In the genomic region with DNA sequence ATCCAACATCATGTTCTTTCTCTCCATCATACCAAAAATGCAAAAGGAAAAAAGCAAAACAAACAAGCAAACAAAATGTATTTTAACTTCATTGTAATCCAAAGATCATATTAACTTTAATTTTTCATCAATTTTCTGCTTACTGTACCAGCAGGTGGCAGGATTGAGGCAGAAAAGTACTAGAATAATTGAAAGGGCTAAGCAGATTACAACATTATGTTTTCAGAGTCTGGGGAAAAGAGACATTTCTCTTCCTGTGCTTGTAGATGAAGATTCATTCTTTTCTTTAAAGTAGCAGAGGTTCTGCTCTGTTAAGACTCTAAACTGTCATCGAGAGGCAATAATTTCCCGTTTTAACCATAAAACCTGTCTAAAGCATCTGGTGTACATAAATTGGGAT, we compare ENCODE assay signal across 10 mouse cellular contexts.
DNase-seq lines count a peak whose midpoint lies in the region; ATAC-seq and TF ChIP-seq lines count a peak whose summit lies in the region.
"Had no signal": no experiment of that assay in that cellular context is flagged by ENCODE, and none has a peak within 500 bp of the region (broad histone marks: within the 10 kb centered on the region; RNA-seq: fewer than 3 reads in every experiment).

No protein-coding gene starts in this region.

- ATAC-seq in hindbrain, embryonic 14.5 days (ENCODE audit: low FRiP score) = no peak
- ATAC-seq in hindbrain, embryonic 13.5 days (ENCODE audit: low FRiP score) = no peak
- ATAC-seq in neural tube, embryonic 15.5 days (ENCODE audit: low FRiP score) = no peak

- H3K4me2 ChIP-seq in hindbrain, embryonic 14.5 days (replicated peaks) = no peak overlapping the region
- no peak overlapping the region for H3K4me2 ChIP-seq in hindbrain, embryonic 13.5 days
- H3K4me2 ChIP-seq in CH12.LX (ENCODE audit: insufficient read depth, low read depth, poor library complexity, severe bottlenecking) = no peak overlapping the region
- H3K4me2 ChIP-seq in neural tube, embryonic 15.5 days = no peak overlapping the region
- H3K4me2 ChIP-seq: hindbrain, embryonic 15.5 days had no signal

- H3K27me3 ChIP-seq in hindbrain, embryonic 14.5 days (ENCODE audit: control insufficient read depth, insufficient read depth, low read length) = no peaks in the 10 kb centered on the region
- H3K27me3 ChIP-seq in hindbrain, embryonic 13.5 days = no peaks in the 10 kb centered on the region
- no peaks in the 10 kb centered on the region for H3K27me3 ChIP-seq in CH12.LX (replicated peaks)
- H3K27me3 ChIP-seq in neural tube, embryonic 15.5 days (replicated peaks) = no peaks in the 10 kb centered on the region
- H3K27me3 ChIP-seq: hindbrain, embryonic 15.5 days had no signal

- no peaks in the 10 kb centered on the region for H3K9me3 ChIP-seq in hindbrain, embryonic 14.5 days (ENCODE audit: control insufficient read depth, low read length)
- no peaks in the 10 kb centered on the region for H3K9me3 ChIP-seq in hindbrain, embryonic 13.5 days
- H3K9me3 ChIP-seq in CH12.LX (replicated peaks; ENCODE audit: low read length) = peaks cover 22% of the 10 kb centered on the region
- H3K9me3 ChIP-seq in neural tube, embryonic 15.5 days (replicated peaks) = no peaks in the 10 kb centered on the region
- H3K9me3 ChIP-seq: hindbrain, embryonic 15.5 days had no signal

- H3K9ac ChIP-seq in hindbrain, embryonic 14.5 days = no peak overlapping the region
- no peak overlapping the region for H3K9ac ChIP-seq in hindbrain, embryonic 13.5 days
- H3K9ac ChIP-seq in CH12.LX (ENCODE audit: insufficient read depth, low read depth) = no peak overlapping the region
- no peak overlapping the region for H3K9ac ChIP-seq in neural tube, embryonic 15.5 days (replicated peaks)
- H3K9ac ChIP-seq: hindbrain, embryonic 15.5 days had no signal

- peak in 1 of 2 experiments; percentile 18; a peak in 2 of 4 replicates for TF ChIP-seq CTCF in CH12.LX (conservative IDR thresholded peaks at IDR 0.05 in 1 of 2, IDR thresholded peaks at IDR 0.05 in 1 of 2; ENCODE audit: low read depth in 2 of 2, low read length in 2 of 2)

- peak; percentile 7 for TF ChIP-seq RAD21 in CH12.LX (IDR thresholded peaks at IDR 0.05; ENCODE audit: low read depth, low read length)

- no peaks in the 10 kb centered on the region for H3K4me1 ChIP-seq in hindbrain, embryonic 14.5 days (replicated peaks; ENCODE audit: control insufficient read depth, insufficient read depth, low read length)
- H3K4me1 ChIP-seq in hindbrain, embryonic 13.5 days (replicated peaks) = no peaks in the 10 kb centered on the region
- no peaks in the 10 kb centered on the region for H3K4me1 ChIP-seq in CH12.LX (ENCODE audit: control insufficient read depth in 1 of 2, insufficient read depth in 2 of 2)
- no peaks in the 10 kb centered on the region for H3K4me1 ChIP-seq in neural tube, embryonic 15.5 days
- H3K4me1 ChIP-seq: hindbrain, embryonic 15.5 days had no signal

- TF ChIP-seq EP300 in CH12.LX (IDR thresholded peaks at IDR 0.05; ENCODE audit: low read length) = no peak

- no peaks in the 10 kb centered on the region for H3K79me2 ChIP-seq in CH12.LX (replicated peaks; ENCODE audit: control insufficient read depth, extremely low read depth, insufficient read depth, poor library complexity, severe bottlenecking)

- dilution Hi-C loops in CH12.LX (cut with MboI; ENCODE audit: extremely low pct_ligation_motif_present, extremely low pct_unique_long_range_greater_than_20kb, low sequenced_read_pairs) = no loop called here

- in situ Hi-C loops in CH12.LX (cut with MboI; ENCODE audit: low pct_ligation_motif_present, low pct_unique_long_range_greater_than_20kb, low sequenced_read_pairs) = no loop called here

- TF ChIP-seq POLR2A in CH12.LX (IDR thresholded peaks at IDR 0.05; ENCODE audit: low read depth, low read length) = no peak

- WGBS in hindbrain, embryonic 14.5 days = 61% methylated on average over 2 of the region's 2 CpGs
- 61% methylated on average over 2 of the region's 2 CpGs for WGBS in hindbrain, embryonic 13.5 days
- WGBS in neural tube, embryonic 15.5 days = 47% methylated on average over 2 of the region's 2 CpGs

- H3K36me3 ChIP-seq in hindbrain, embryonic 14.5 days (replicated peaks; ENCODE audit: control insufficient read depth, insufficient read depth) = no peaks in the 10 kb centered on the region
- no peaks in the 10 kb centered on the region for H3K36me3 ChIP-seq in hindbrain, embryonic 13.5 days
- H3K36me3 ChIP-seq in CH12.LX (replicated peaks in 1 of 2; ENCODE audit: control insufficient read depth in 1 of 2, insufficient read depth in 1 of 2, low read length in 1 of 2) = no peaks in the 10 kb centered on the region
- no peaks in the 10 kb centered on the region for H3K36me3 ChIP-seq in neural tube, embryonic 15.5 days
- H3K36me3 ChIP-seq: hindbrain, embryonic 15.5 days had no signal

- DNase-seq in hindbrain, embryonic 14.5 days (ENCODE audit: low spot score) = peak; percentile 77
- DNase-seq in CH12.LX (ENCODE audit: extremely low read depth) (no peak), adipocyte (ENCODE audit: low spot score) (peak; percentile 35)
- peak; percentile 44 to 54 for DNase-seq in left cerebral cortex, adult 18-20 months (ENCODE audit: low spot score in 2 of 2)
- no peak for DNase-seq in urinary bladder, postnatal 4 days (ENCODE audit: low spot score in 2 of 2)
- DNase-seq in urinary bladder, adult 2 months (ENCODE audit: low spot score) = no peak
- DNase-seq: thymus, postnatal 25 days had no signal

- H3K4me3 ChIP-seq in hindbrain, embryonic 14.5 days (replicated peaks; ENCODE audit: low read length) = no peak overlapping the region
- no peak overlapping the region for H3K4me3 ChIP-seq in hindbrain, embryonic 13.5 days
- no peak overlapping the region for H3K4me3 ChIP-seq in CH12.LX (replicated peaks in 1 of 3; ENCODE audit: low read depth in 2 of 3, low read length in 2 of 3, poor library complexity in 1 of 3)
- no peak overlapping the region for H3K4me3 ChIP-seq in neural tube, embryonic 15.5 days (replicated peaks)
- H3K4me3 ChIP-seq: hindbrain, embryonic 15.5 days had no signal

- no peak overlapping the region for H3K27ac ChIP-seq in hindbrain, embryonic 14.5 days
- H3K27ac ChIP-seq in hindbrain, embryonic 13.5 days = no peak overlapping the region
- H3K27ac ChIP-seq in CH12.LX (ENCODE audit: insufficient read depth, low read depth) = no peak overlapping the region
- H3K27ac ChIP-seq in neural tube, embryonic 15.5 days (replicated peaks) = no peak overlapping the region
- H3K27ac ChIP-seq: hindbrain, embryonic 15.5 days had no signal

TF ChIP-seq in CH12.LX, 34 proteins besides CTCF, POLR2A, EP300 and RAD21:
- no peak for TF ChIP-seq HCFC1 (IDR thresholded peaks at IDR 0.05; ENCODE audit: low read depth, low read length)

Comparison
In these comparisons a context has a peak if more than half of its experiments do, and no peak if none do; other contexts are left out.
1. DNase-seq: peak in hindbrain, embryonic 14.5 days (single experiment), adipocyte (single experiment) and left cerebral cortex, adult 18-20 months (2 of 2); none in CH12.LX (single experiment), urinary bladder, postnatal 4 days (0 of 2) and urinary bladder, adult 2 months (single experiment).